Mouse (Mus musculus): ENCODE measurements at regions not wholly inside any gene's neighbourhood (a gene's known extent, or its start where the extent isn't known, plus 50 kb on each side); places are given as distances from the start of the nearest gene placed in this dataset.
"Not testable (repeated sequence)": the region's sequence is repeated elsewhere in the genome, so short reads cannot be mapped to it uniquely, and the experiment has no call there.

DNA sequence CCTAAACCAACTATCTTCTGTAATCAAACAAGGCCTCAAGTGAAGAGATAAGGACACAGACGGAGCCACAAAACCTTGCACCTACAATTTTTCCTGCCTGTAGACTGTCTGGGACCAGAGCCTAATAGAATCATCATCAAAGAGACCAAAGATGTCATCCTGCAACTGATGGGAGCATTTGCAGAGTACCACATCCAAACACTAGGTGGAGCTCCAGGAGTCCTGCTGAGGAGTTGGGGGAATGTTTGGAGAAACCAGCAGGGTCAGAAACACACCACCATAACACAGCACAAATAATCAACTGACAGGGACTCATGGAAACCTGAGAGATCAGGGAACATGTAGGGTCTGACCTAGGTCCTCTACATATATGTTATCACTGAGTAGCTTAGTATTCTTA lies 160.9 kb downstream of the Gm6760 start:
- peak; percentile 13 for DNase-seq (ENCODE audit: low read depth, low spot score)

DNA sequence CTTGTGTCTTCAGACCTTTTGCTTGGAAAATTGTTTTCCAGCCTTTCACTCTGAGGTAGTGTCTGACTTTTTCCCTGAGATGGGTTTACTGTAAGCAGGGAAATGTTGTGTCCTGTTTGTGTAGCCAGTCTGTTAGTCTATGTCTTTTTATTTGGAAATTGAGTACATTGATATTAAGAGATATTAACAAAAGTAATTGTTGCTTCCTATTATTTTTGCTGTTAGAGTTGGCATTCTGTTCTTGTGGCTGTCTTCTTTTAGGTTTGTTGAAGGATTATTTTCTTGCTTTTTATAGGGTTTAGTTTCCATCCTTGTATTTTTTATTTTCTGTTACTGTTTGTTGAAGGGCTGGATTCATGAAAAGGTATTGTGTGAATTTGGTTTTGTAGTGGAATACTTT lies 179.6 kb downstream of the Gm6760 start:
- not testable (repeated sequence) for DNase-seq (ENCODE audit: low read depth, low spot score)
